Mouse (Mus musculus) retina, postnatal 7 days (tissue): Measurements from ENCODE around the gene Eif4e.
A peak's percentile ranks its signal among the peaks of the same experiment; 100 is the strongest.
"Not testable (repeated sequence)": the region's sequence is repeated elsewhere in the genome, so short reads cannot be mapped to it uniquely, and the experiment has no call there.

ENCODE experiments used
- DNase-seq: peaks from one replicate; pipeline ENCODE4 v3.0.0-alpha.2; 2012; ENCODE audit warnings: low read depth, low spot score

Gene Eif4e

GRCm38 (mm10) chr3:138517881-138518280 is 8.1 kb upstream of the Eif4e start:
- no peak for DNase-seq

GRCm38 (mm10) chr3:138519218-138519617 is 6.8 kb upstream of the Eif4e start:
- no peak for DNase-seq

GRCm38 (mm10) chr3:138523956-138524355 is 2.0 kb upstream of the Eif4e start:
- DNase-seq: no peak

- no peak for DNase-seq
Measured at GRCm38 (mm10) chr3:138525494-138525893, 485 bp upstream of the Eif4e start.

- DNase-seq: peak; percentile 96
Measured at GRCm38 (mm10) chr3:138526916-138527666, 1.1 kb downstream of the Eif4e start.

GRCm38 (mm10) chr3:138527667-138528231 is 1.8 kb downstream of the Eif4e start:
- DNase-seq: peak; percentile 51

GRCm38 (mm10) chr3:138528265-138528664 is 2.3 kb downstream of the Eif4e start:
- DNase-seq: no peak

- DNase-seq: no peak
Measured at GRCm38 (mm10) chr3:138530578-138531478, 4.8 kb downstream of the Eif4e start.

- no peak for DNase-seq
Measured at GRCm38 (mm10) chr3:138531479-138532181, 5.7 kb downstream of the Eif4e start.

GRCm38 (mm10) chr3:138532764-138533163 is 6.8 kb downstream of the Eif4e start:
- no peak for DNase-seq

GRCm38 (mm10) chr3:138536031-138536430 is 10.1 kb downstream of the Eif4e start:
- DNase-seq: no peak

- no peak for DNase-seq
Measured at GRCm38 (mm10) chr3:138542621-138543020, 16.6 kb downstream of the Eif4e start.

- no peak for DNase-seq
Measured at GRCm38 (mm10) chr3:138544117-138544516, 18.1 kb downstream of the Eif4e start.

- DNase-seq: no peak
Measured at GRCm38 (mm10) chr3:138546678-138547077, 20.7 kb downstream of the Eif4e start.

- DNase-seq: no peak
Measured at GRCm38 (mm10) chr3:138549045-138549444, 23.1 kb downstream of the Eif4e start.

GRCm38 (mm10) chr3:138550336-138551123 is 24.6 kb downstream of the Eif4e start:
- no peak for DNase-seq

GRCm38 (mm10) chr3:138555279-138555678 is 29.3 kb downstream of the Eif4e start:
- DNase-seq: not testable (repeated sequence)

- no peak for DNase-seq
Measured at GRCm38 (mm10) chr3:138558529-138558928, 32.5 kb downstream of the Eif4e start.

- DNase-seq: no peak
Measured at GRCm38 (mm10) chr3:138560242-138560641, 34.3 kb downstream of the Eif4e start.

- no peak for DNase-seq
Measured at GRCm38 (mm10) chr3:138560886-138561285, 34.9 kb downstream of the Eif4e start.

GRCm38 (mm10) chr3:138578867-138579266 is 52.9 kb downstream of the Eif4e start:
- no peak for DNase-seq
